Mouse (Mus musculus) lung, embryonic 16.5 days (tissue): ENCODE results near the gene Bag6. TPM values are rescaled to one million over a fixed set of nuclear protein-coding genes. Genes with fewer than 3 reads are reported as not detected.

Source experiments
- ATAC-seq: fragments of 200-750 bp; cut with Nextera tagmentation; 2 replicates; pipeline ENCODE4 v1.8.0; 2017; ENCODE audit warnings: low read depth, mild to moderate bottlenecking, moderate library complexity
- H3K27ac ChIP-seq: fragments of 300-500 bp; sonication (generic); 2 replicates; pipeline ENCODE4 v1.5.1; 2014; ENCODE audit warnings: mild to moderate bottlenecking, control low read depth, low read length
- H3K27me3 ChIP-seq: fragments of 300-500 bp; sonication (generic); 2 replicates; pipeline ENCODE4 v1.6.1; 2014; ENCODE audit warnings: low read depth, low read length, mixed read lengths; ENCODE audit not compliant: control insufficient read depth, insufficient read depth
- H3K36me3 ChIP-seq: fragments of 300-500 bp; sonication (generic); 2 replicates; pipeline ENCODE4 v1.6.1; 2014; ENCODE audit warnings: low read length; ENCODE audit not compliant: control insufficient read depth, insufficient read depth
- H3K4me1 ChIP-seq: fragments of 300-500 bp; sonication (generic); replicated peaks from 2 replicates; pipeline ENCODE4 v1.6.1; 2014; ENCODE audit warnings: low read length, mixed read lengths; ENCODE audit not compliant: control insufficient read depth, insufficient read depth
- H3K4me2 ChIP-seq: fragments of 300-500 bp; sonication (generic); 2 replicates; pipeline ENCODE4 v1.6.1; 2014; ENCODE audit warnings: low read depth, low read length, control low read depth
- H3K4me3 ChIP-seq: fragments of 300-500 bp; sonication (generic); 2 replicates; pipeline ENCODE4 v1.5.1; 2014; ENCODE audit warnings: mild to moderate bottlenecking, low read length, control low read depth
- H3K9ac ChIP-seq: fragments of 300-500 bp; sonication (generic); 2 replicates; pipeline ENCODE4 v1.6.1; 2014; ENCODE audit warnings: low read length, control low read depth
- H3K9me3 ChIP-seq: fragments of 300-500 bp; sonication (generic); 2 replicates; pipeline ENCODE4 v1.6.1; 2016; ENCODE audit warnings: low read length; ENCODE audit not compliant: control insufficient read depth
- WGBS: fragments of 180-500 bp; shearing (Covaris S2); extraction: QIAGEN DNeasy Blood & Tissue Kit; methylation state at CpG from one replicate; pipeline ENCODE4 v1.1.7; 2014; 5-methylcytosine and 5-hydroxymethylcytosine counted together
- polyA plus RNA-seq: library from polyadenylated mRNA; unstranded; fragments of >200 nt; fragmentation: Nextera tagmentation; extraction: Ambion mirVana; gene quantifications from 2 replicates; pipeline ENCODE4 v1.2.1, GENCODE M21; 2015

Gene Bag6
- polyA plus RNA-seq = 46.3 and 54.9 TPM in 2 replicates

- peak; percentile 95 for ATAC-seq
These were observed at the start of gene Bag6 for GRCm38 (mm10) chr17:35134801-35135590. Bag6 (plus strand) TSS chr17:35135178.

GRCm38 (mm10) chr17:35085208-35085865 lies 49.6 kb upstream of the Bag6 start, which contains the start of gene Ly6g6f:
Ly6g6f (minus strand) TSS chr17:35085610.
- WGBS = 65% methylated on average over 7 of the region's 7 CpGs
- H3K27ac ChIP-seq = no peak within 1 kb of the TSS
- no peaks in the 10 kb centered on the region for H3K27me3 ChIP-seq
- no peak for ATAC-seq
- H3K36me3 ChIP-seq = no peaks in the 10 kb centered on the region
- no peak within 1 kb of the TSS for H3K9ac ChIP-seq
- no peak within 1 kb of the TSS for H3K4me2 ChIP-seq
- H3K4me1 ChIP-seq = peaks cover 5% of the 10 kb centered on the region
- no peak within 1 kb of the TSS for H3K4me3 ChIP-seq
- no peaks in the 10 kb centered on the region for H3K9me3 ChIP-seq

More at GRCm38 (mm10) chr17:35134801-35135590, at the start of gene Bag6:
- Histone ChIP-seq H3K9ac (peak within 1 kb of the TSS; percentile 87), H3K27ac (peak within 1 kb of the TSS; percentile 97), H3K4me2 (peak within 1 kb of the TSS; percentile 92), H3K9me3 (no peaks in the 10 kb centered on the region), H3K36me3 (peaks cover 15% of the 10 kb centered on the region), H3K4me3 (peak within 1 kb of the TSS; percentile 89), H3K4me1 (peaks cover 14% of the 10 kb centered on the region), H3K27me3 (no peaks in the 10 kb centered on the region)
- WGBS = under 1% methylated on average over 66 of the region's 66 CpGs

DNA sequence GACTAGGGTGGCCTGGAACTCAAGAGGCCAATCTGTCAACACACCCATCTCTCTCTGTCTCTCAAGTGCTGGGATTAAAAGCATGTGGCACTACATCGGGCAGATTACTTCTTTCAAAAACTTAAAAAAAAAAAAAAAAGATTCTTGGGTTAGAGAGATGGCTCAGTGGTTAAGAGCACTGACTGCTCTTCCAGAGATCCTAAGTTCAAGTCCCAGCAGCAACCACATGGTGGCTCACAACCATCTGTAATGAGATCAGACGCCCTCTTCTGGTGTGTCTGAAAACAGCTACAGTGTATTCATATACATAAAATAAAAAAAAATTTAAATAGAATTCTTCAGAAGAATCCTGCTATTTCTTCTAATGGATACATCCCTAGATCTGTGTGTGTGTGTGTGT lies 46.8 kb upstream of the Bag6 start:
- Histone ChIP-seq H3K4me3 (no peak overlapping the region), H3K9me3 (no peaks in the 10 kb centered on the region), H3K36me3 (peaks cover 13% of the 10 kb centered on the region), H3K4me1 (peaks cover 8% of the 10 kb centered on the region), H3K9ac (no peak overlapping the region), H3K4me2 (no peak overlapping the region), H3K27ac (no peak overlapping the region), H3K27me3 (no peaks in the 10 kb centered on the region)
- no peak for ATAC-seq
- WGBS = 25% methylated on average over 2 of the region's 2 CpGs

GRCm38 (mm10) chr17:35088825-35089644 lies 45.9 kb upstream of the Bag6 start, which contains the start of gene Abhd16a:
Abhd16a (plus strand) TSS chr17:35089263.
- peak within 1 kb of the TSS; percentile 97 for H3K27ac ChIP-seq
- H3K9me3 ChIP-seq = no peaks in the 10 kb centered on the region
- H3K4me3 ChIP-seq = peak within 1 kb of the TSS; percentile 74
- H3K27me3 ChIP-seq = no peaks in the 10 kb centered on the region
- peaks cover 15% of the 10 kb centered on the region for H3K36me3 ChIP-seq
- peak; percentile 99 for ATAC-seq
- H3K4me1 ChIP-seq = peaks cover 8% of the 10 kb centered on the region
- WGBS = 2% methylated on average over 67 of the region's 67 CpGs
- H3K9ac ChIP-seq = peak within 1 kb of the TSS; percentile 96
- H3K4me2 ChIP-seq = peak within 1 kb of the TSS; percentile 55

DNA sequence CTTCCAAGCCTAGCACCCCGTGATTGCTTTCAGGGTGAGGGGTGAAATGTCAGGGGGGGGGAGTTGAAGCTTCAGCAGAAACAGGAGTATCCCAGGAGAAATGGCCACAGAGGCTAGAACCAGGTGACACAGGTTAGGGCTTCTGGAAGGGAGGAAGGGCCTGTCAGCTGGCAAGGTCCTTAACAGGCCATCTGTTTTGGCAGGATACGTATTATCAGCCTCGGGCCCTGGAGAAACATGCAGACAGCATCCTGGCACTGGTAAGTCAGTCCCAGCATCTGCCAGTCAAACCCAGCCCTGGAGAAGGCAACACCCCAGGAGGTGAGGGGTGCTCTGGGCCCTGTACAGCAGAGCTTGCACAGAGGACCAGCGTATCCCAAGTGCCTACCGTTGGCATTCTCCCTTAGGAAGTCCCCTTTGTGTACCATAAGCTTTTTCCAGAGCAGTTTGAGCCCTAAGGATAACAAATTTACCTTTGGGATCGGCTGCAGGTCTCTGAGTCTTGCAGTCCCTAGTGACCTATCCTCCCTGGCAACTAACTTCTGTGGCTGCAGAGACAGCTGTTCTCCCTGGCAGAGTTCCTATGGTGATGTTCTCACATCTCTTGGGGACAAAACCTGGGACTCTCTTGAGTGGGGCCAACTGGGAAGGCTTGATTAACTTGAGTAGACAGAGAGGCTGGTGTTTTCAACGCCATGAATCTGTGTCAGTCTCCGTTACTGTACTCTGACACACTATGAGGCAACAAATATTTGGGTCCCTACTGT lies 44.6 kb upstream of the Bag6 start:
- no peaks in the 10 kb centered on the region for H3K27me3 ChIP-seq
- peak overlapping the region; percentile 55 for H3K4me2 ChIP-seq
- 62% methylated on average over 8 of the region's 8 CpGs for WGBS
- no peaks in the 10 kb centered on the region for H3K9me3 ChIP-seq
- ATAC-seq = no peak
- H3K4me3 ChIP-seq = peak overlapping the region; percentile 74
- peak overlapping the region; percentile 96 for H3K9ac ChIP-seq
- H3K36me3 ChIP-seq = peaks cover 23% of the 10 kb centered on the region
- peak overlapping the region; percentile 97 for H3K27ac ChIP-seq
- H3K4me1 ChIP-seq = peaks cover 8% of the 10 kb centered on the region

DNA sequence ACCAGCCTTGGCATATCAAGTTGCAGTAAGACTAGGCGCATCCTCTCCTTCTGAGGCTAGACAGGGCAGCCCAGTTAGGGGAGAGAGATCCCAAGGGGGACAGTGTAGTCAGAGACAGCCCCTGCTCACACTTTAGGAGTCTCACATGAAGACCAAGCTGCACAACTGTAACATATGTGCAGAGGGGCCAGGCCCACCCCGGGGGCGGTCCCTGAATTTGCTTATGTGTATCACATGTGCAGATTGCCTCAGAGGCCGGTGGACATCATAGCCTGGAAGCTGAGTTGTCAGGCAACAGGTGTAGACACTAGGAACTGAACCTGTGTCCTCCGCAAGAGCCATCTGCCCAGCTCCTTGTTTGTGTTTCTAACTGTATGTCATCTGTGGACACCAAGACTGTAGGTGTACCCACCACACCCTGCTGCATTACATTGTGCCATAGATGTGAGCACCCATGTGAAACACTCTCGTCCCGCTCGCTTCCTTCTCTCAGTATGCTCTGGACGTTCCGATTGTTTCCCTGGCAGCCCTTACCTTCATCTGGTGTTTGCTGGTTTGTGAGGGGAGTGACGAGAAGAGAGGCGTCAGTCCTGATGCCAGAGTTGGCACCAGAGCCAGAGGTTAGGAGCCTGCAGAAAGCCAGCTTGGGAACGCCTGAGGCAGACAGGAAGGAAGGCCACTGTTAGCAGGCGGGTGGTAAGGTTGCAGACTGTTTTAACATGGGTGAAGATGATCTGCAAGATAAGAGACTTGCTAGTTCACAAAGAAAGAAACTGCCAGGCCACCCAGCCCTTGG lies 42.4 kb upstream of the Bag6 start:
- Histone ChIP-seq H3K4me3 (no peak overlapping the region), H3K27ac (no peak overlapping the region), H3K27me3 (no peaks in the 10 kb centered on the region), H3K4me2 (no peak overlapping the region), H3K9ac (no peak overlapping the region), H3K36me3 (peaks cover 33% of the 10 kb centered on the region), H3K9me3 (no peaks in the 10 kb centered on the region), H3K4me1 (peaks cover 8% of the 10 kb centered on the region)
- 86% methylated on average over 14 of the region's 14 CpGs for WGBS
- no peak for ATAC-seq

- no peak overlapping the region for H3K9ac ChIP-seq
- 89% methylated on average over 15 of the region's 15 CpGs for WGBS
- no peak overlapping the region for H3K27ac ChIP-seq
- no peaks in the 10 kb centered on the region for H3K9me3 ChIP-seq
- H3K4me3 ChIP-seq = no peak overlapping the region
- H3K4me2 ChIP-seq = no peak overlapping the region
- no peaks in the 10 kb centered on the region for H3K27me3 ChIP-seq
- peaks cover 43% of the 10 kb centered on the region for H3K36me3 ChIP-seq
- ATAC-seq = no peak
- H3K4me1 ChIP-seq = peaks cover 8% of the 10 kb centered on the region
These were observed 40.3 kb upstream of the Bag6 start for GRCm38 (mm10) chr17:35094475-35095365.
